Comparison of ENCODE assay signal across 7 mouse cellular contexts in genomic region chr15:79891436-79892212, GRCm38 (mm10). TPM values are rescaled to one million over a fixed set of nuclear protein-coding genes. Genes with fewer than 3 reads are reported as not detected.
DNase-seq lines count a peak whose midpoint lies in the region; ATAC-seq and TF ChIP-seq lines count a peak whose summit lies in the region.

Gene Apobec3, plus strand, starts transcription at chr15:79891659.

- peak within 1 kb of the TSS; percentile 69 for H3K4me3 ChIP-seq in heart, postnatal 0 days (ENCODE audit: low read depth, low read length)
- H3K4me3 ChIP-seq in small intestine, adult 2 months (ENCODE audit: low read depth, low read length), result peak within 1 kb of the TSS; percentile 66

- H3K9me3 ChIP-seq in heart, postnatal 0 days (replicated peaks; ENCODE audit: control insufficient read depth, low read length), result no peaks in the 10 kb centered on the region

- no peaks in the 10 kb centered on the region for H3K36me3 ChIP-seq in heart, postnatal 0 days (replicated peaks; ENCODE audit: control insufficient read depth, insufficient read depth, low read length)
- H3K36me3 ChIP-seq in small intestine, adult 2 months (ENCODE audit: control insufficient read depth, insufficient read depth, low read length), result peaks cover 5% of the 10 kb centered on the region; the same call in 1 of the 2 replicates

- TF ChIP-seq POLR2A in brain, embryonic 14.5 days (IDR thresholded peaks at IDR 0.05; ENCODE audit: borderline replicate concordance, extremely low read depth, insufficient read depth, insufficient read length, poor library complexity, severe bottlenecking), result no peak
- TF ChIP-seq POLR2A in small intestine, adult 2 months (IDR thresholded peaks at IDR 0.05; ENCODE audit: low read depth, low read length), result no peak

- H3K4me2 ChIP-seq in heart, postnatal 0 days (ENCODE audit: low read depth, low read length), result peak within 1 kb of the TSS; percentile 91

- H3K9ac ChIP-seq in heart, postnatal 0 days (replicated peaks; ENCODE audit: low read depth, low read length), result peak within 1 kb of the TSS; percentile 78

- DNase-seq in MEL-GATA-1-ER (ENCODE audit: extremely low read depth, low read depth), result peak; percentile 76
- DNase-seq in brain, embryonic 14.5 days (ENCODE audit: low read depth), result peak; percentile 77
- peak; percentile 74 for DNase-seq in heart, postnatal 0 days (ENCODE audit: low spot score)
- DNase-seq in kidney, postnatal 25 days, result peak; percentile 72 to 74

- H3K4me1 ChIP-seq in heart, postnatal 0 days (ENCODE audit: control insufficient read depth, insufficient read depth), result 0 out of 2 replicates have a peak, but pooled peaks cover 9% of the 10 kb centered on the region
- peaks cover 13% of the 10 kb centered on the region; the same call in 1 of the 2 replicates for H3K4me1 ChIP-seq in small intestine, adult 2 months (ENCODE audit: control insufficient read depth, insufficient read depth, insufficient read length, low read length)

- ATAC-seq in erythroid progenitor cell, adult 5-6 weeks (replicated peaks; ENCODE audit: low FRiP score, poor library complexity, severe bottlenecking), result peak; percentile 58
- ATAC-seq in heart, postnatal 0 days (ENCODE audit: insufficient read depth, low read depth), result peak; percentile 72; the same call in 1 of the 2 replicates
- ATAC-seq in megakaryocyte, adult 5-6 weeks (ENCODE audit: poor library complexity, severe bottlenecking), result peak; percentile 64

- H3K27me3 ChIP-seq in heart, postnatal 0 days (ENCODE audit: control insufficient read depth, insufficient read depth, low read length), result no peaks in the 10 kb centered on the region
- H3K27me3 ChIP-seq in small intestine, adult 2 months (ENCODE audit: control insufficient read depth, insufficient read depth, low read length), result no peaks in the 10 kb centered on the region

- TF ChIP-seq EP300 in heart, postnatal 0 days (IDR thresholded peaks at IDR 0.05; ENCODE audit: low read depth), result no peak

- whole genome bisulfite sequencing in heart, postnatal 0 days, result 3% methylated on average over 20 of the region's 20 CpGs
- under 1% methylated on average over 20 of the region's 20 CpGs for WGBS in small intestine, adult 2 months

- TF ChIP-seq CTCF in brain, embryonic 14.5 days (IDR thresholded peaks at IDR 0.05; ENCODE audit: borderline replicate concordance, extremely low read depth, insufficient read depth, insufficient read length), result peak; percentile 74
- TF ChIP-seq CTCF in heart, postnatal 0 days (IDR thresholded peaks at IDR 0.05; ENCODE audit: low read depth), result peak; percentile 70
- peak; percentile 86; the same call in 1 of the 2 replicates for TF ChIP-seq CTCF in small intestine, adult 2 months (IDR thresholded peaks at IDR 0.05; ENCODE audit: extremely low read depth, insufficient read length, insufficient replicate concordance, low read depth, low read length)

- H3K27ac ChIP-seq in heart, postnatal 0 days (ENCODE audit: low read depth), result peak within 1 kb of the TSS; percentile 87
- H3K27ac ChIP-seq in small intestine, adult 2 months (ENCODE audit: insufficient read depth, low read depth, low read length), result peak within 1 kb of the TSS; percentile 85

RNA-seq across cellular contexts. Expression of gene Apobec3, which starts in this region (rescaled TPM):
- 4.7 and 5.6 TPM in 2 replicates for polyA plus RNA-seq in brain, embryonic 14.5 days (2012; rRNA removed)
- total RNA-seq in erythroid progenitor cell, adult 5-6 weeks (2015; ENCODE audit: low replicate concordance), result 229 and 314 TPM in 2 replicates
- 185 and 259 TPM in 2 replicates for total RNA-seq in erythroid progenitor cell, adult 5-6 weeks (2017; ENCODE audit: low replicate concordance)
- 2.3 and 5.1 TPM in 2 replicates for total RNA-seq in heart, postnatal 0 days (2014; rRNA removed; ENCODE audit: low replicate concordance)
- 6.3 and 6.6 TPM in 2 replicates for polyA plus RNA-seq in heart, postnatal 0 days (2015; fragmentation: Nextera tagmentation; extraction: Ambion mirVana)
- total RNA-seq in megakaryocyte, adult 5-6 weeks (2015), result 129 and 148 TPM in 2 replicates
- total RNA-seq in megakaryocyte, adult 5-6 weeks (2017), result 124 and 125 TPM in 2 replicates
- 9.3 and 21.1 TPM in 2 replicates for polyA plus RNA-seq in small intestine, adult 2 months (2012; rRNA removed)

Comparison
In these comparisons a context has a peak if more than half of its experiments do, and no peak if none do; other contexts are left out.
1. Peak in every context shown above with its lines: DNase-seq, ATAC-seq, H3K4me3 ChIP-seq and H3K27ac ChIP-seq.
2. RNA of gene Apobec3 (total RNA-seq): 185 to 314 TPM in erythroid progenitor cell, adult 5-6 weeks and 124 to 148 TPM in megakaryocyte, adult 5-6 weeks; 2.3 to 5.1 TPM in heart, postnatal 0 days; every median in the first group is over 10 times any median in the second.